Mouse (Mus musculus) spleen, adult 2 months (tissue): ENCODE data around the gene Zfp423. TPM values are rescaled to one million over a fixed set of nuclear protein-coding genes. Genes with fewer than 3 reads are reported as not detected.

Experiments
- DNase-seq, 2 experiments: peaks; one replicate each; pipeline versions ENCODE4 v3.0.0 to v3.0.0-alpha.2; 2012 to 2021; ENCODE audit warnings: low spot score in 2 of 2, low read depth in 1 of 2
- H3K27ac ChIP-seq: fragments of 200-500 bp; 2 replicates; pipeline ENCODE4 v1.5.1; 2012; ENCODE audit warnings: low read length, inconsistent platforms; ENCODE audit not compliant: insufficient read depth
- H3K27me3 ChIP-seq: fragments of 200-500 bp; 2 replicates; pipeline ENCODE4 v1.6.1; 2012; ENCODE audit warnings: mild to moderate bottlenecking, moderate library complexity, low read length, inconsistent platforms; ENCODE audit not compliant: control insufficient read depth, insufficient read depth
- H3K36me3 ChIP-seq: fragments of 200-500 bp; 2 replicates; pipeline ENCODE4 v1.6.1; 2012; ENCODE audit warnings: mild to moderate bottlenecking, low read length, inconsistent platforms; ENCODE audit not compliant: control insufficient read depth, insufficient read depth
- H3K4me1 ChIP-seq: fragments of 200-500 bp; 2 replicates; pipeline ENCODE4 v1.6.1; 2011; ENCODE audit warnings: inconsistent platforms; ENCODE audit not compliant: control insufficient read depth, insufficient read depth, insufficient read length
- H3K4me3 ChIP-seq: fragments of 200-500 bp; 2 replicates; pipeline ENCODE4 v1.5.1; 2011; ENCODE audit warnings: mild to moderate bottlenecking, inconsistent platforms; ENCODE audit not compliant: insufficient read depth, insufficient read length; ENCODE audit errors: extremely low read depth
- CTCF ChIP-seq: fragments of 200-500 bp; IDR thresholded peaks from 2 replicates; pipeline ENCODE4 v1.5.1; 2011; ENCODE audit warnings: mild to moderate bottlenecking, inconsistent platforms; ENCODE audit not compliant: insufficient read depth, insufficient read length, insufficient replicate concordance; ENCODE audit errors: extremely low read depth
- POLR2A ChIP-seq: fragments of 200-500 bp; IDR thresholded peaks from 2 replicates; pipeline ENCODE4 v1.6.1; 2011; ENCODE audit warnings: low read depth, low read length, inconsistent platforms
- WGBS: fragments of 180-500 bp; shearing (Covaris S2); methylation state at CpG from one replicate; pipeline ENCODE4 v1.1.7; 2018; 5-methylcytosine and 5-hydroxymethylcytosine counted together
- polyA plus RNA-seq: library from polyadenylated mRNA; depleted of rRNA; stranded (reverse); fragments of >200 nt; gene quantifications from 2 replicates; pipeline ENCODE4 v1.2.3, GENCODE M21; 2012; rRNA removed

Zfp423 gene
- polyA plus RNA-seq, 1 experiment = 4.6 TPM

- DNase-seq = no peak
- H3K4me3 ChIP-seq = no peak overlapping the region
- 75% methylated on average over 6 of the region's 6 CpGs for WGBS
- no peaks in the 10 kb centered on the region for H3K27me3 ChIP-seq
- H3K36me3 ChIP-seq = no peaks in the 10 kb centered on the region
- no peak for TF ChIP-seq POLR2A
- no peak for TF ChIP-seq CTCF
- no peak overlapping the region for H3K27ac ChIP-seq
- no peaks in the 10 kb centered on the region for H3K4me1 ChIP-seq
Measured at GRCm38 (mm10) chr8:87629656-87630055, 329.7 kb downstream of the Zfp423 start.

GRCm38 (mm10) chr8:87621181-87621580, 338.2 kb downstream of the Zfp423 start:
- DNase-seq = no peak
- TF ChIP-seq CTCF = no peak
- no peak for TF ChIP-seq POLR2A
- no peaks in the 10 kb centered on the region for H3K36me3 ChIP-seq
- 88% methylated on average over 12 of the region's 12 CpGs for WGBS
- no peak overlapping the region for H3K27ac ChIP-seq
- H3K4me1 ChIP-seq = no peaks in the 10 kb centered on the region
- no peaks in the 10 kb centered on the region for H3K27me3 ChIP-seq
- no peak overlapping the region for H3K4me3 ChIP-seq

- no peak for TF ChIP-seq CTCF
- TF ChIP-seq POLR2A = no peak
- WGBS = 82% methylated on average over 6 of the region's 6 CpGs
Measured at GRCm38 (mm10) chr8:87620225-87620624, 339.2 kb downstream of the Zfp423 start.

DNA sequence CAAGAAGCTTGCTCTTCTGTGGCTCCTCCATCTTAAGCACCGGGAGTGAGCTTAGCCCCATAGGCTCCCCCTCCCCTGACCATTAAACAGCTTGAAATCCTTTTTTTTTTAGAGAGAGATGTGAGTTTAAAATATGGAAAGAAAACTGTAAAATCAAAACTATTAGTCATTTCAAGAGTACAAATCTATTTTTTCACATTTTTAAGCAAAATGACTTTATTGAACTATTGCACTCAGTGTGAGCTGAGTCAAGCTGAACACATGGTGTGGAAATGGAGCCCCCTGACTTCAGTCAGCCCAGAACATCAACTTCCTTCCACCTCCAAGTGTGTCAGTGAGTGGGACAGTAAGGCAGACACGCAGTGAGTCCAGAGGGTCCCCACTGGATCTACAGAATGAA, 339.9 kb downstream of the Zfp423 start:
- no peak for DNase-seq
- TF ChIP-seq CTCF (no peak), POLR2A (no peak)
- H3K36me3 ChIP-seq = no peaks in the 10 kb centered on the region
- no peak overlapping the region for H3K27ac ChIP-seq
- no peaks in the 10 kb centered on the region for H3K27me3 ChIP-seq
- H3K4me1 ChIP-seq = no peaks in the 10 kb centered on the region
- no peak overlapping the region for H3K4me3 ChIP-seq
- 78% methylated on average over 2 of the region's 2 CpGs for WGBS

More at GRCm38 (mm10) chr8:87620225-87620624, 339.2 kb downstream of the Zfp423 start:
- no peaks in the 10 kb centered on the region for H3K4me1 ChIP-seq
- H3K4me3 ChIP-seq = no peak overlapping the region
- no peak for DNase-seq
- H3K27ac ChIP-seq = no peak overlapping the region
- H3K27me3 ChIP-seq = no peaks in the 10 kb centered on the region
- H3K36me3 ChIP-seq = no peaks in the 10 kb centered on the region

GRCm38 (mm10) chr8:87619118-87619517, 340.3 kb downstream of the Zfp423 start:
- no peak for TF ChIP-seq CTCF
- no peak for TF ChIP-seq POLR2A
- no peaks in the 10 kb centered on the region for H3K4me1 ChIP-seq
- DNase-seq = no peak
- no peak overlapping the region for H3K27ac ChIP-seq
- WGBS = 55% methylated on average over 7 of the region's 7 CpGs
- no peaks in the 10 kb centered on the region for H3K27me3 ChIP-seq
- no peaks in the 10 kb centered on the region for H3K36me3 ChIP-seq
- no peak overlapping the region for H3K4me3 ChIP-seq

GRCm38 (mm10) chr8:87613701-87614100, 345.7 kb downstream of the Zfp423 start:
- no peak overlapping the region for H3K4me3 ChIP-seq
- no peak overlapping the region for H3K27ac ChIP-seq
- H3K27me3 ChIP-seq = no peaks in the 10 kb centered on the region
- H3K4me1 ChIP-seq = no peaks in the 10 kb centered on the region
- 73% methylated on average over 1 of the region's 1 CpGs for WGBS
- TF ChIP-seq CTCF = no peak
- TF ChIP-seq POLR2A = no peak
- no peaks in the 10 kb centered on the region for H3K36me3 ChIP-seq
- DNase-seq = no peak

Other genes with a start within 250 kb of the Zfp423 start
- gene Cnep1r1, start 159.2 kb upstream of the Zfp423 start, polyA plus RNA-seq = 6.0 and 7.3 TPM in 2 replicates
- 8.9 and 9.5 TPM in 2 replicates for gene Heatr3, start 178.3 kb upstream of the Zfp423 start, polyA plus RNA-seq
- gene Tent4b, start 239.6 kb upstream of the Zfp423 start, polyA plus RNA-seq = 15.3 and 18.1 TPM in 2 replicates